In genomic region chr4:102586787-102587186, GRCm38 (mm10) we compare ENCODE assay signal across 13 mouse cellular contexts.
"Had no signal": no experiment of that assay in that cellular context is flagged by ENCODE, and none has a peak within 500 bp of the region (broad histone marks: within the 10 kb centered on the region; RNA-seq: fewer than 3 reads in every experiment).

No protein-coding gene starts in this region.

- H3K4me3 ChIP-seq: liver, embryonic 13.5 days; lung, embryonic 15.5 days; megakaryocyte, embryonic 14.5 days; midbrain, embryonic 12.5 days had no signal

- DNase-seq: kidney, adult 9 months; kidney, postnatal 4 days; liver, embryonic 13.5 days; liver, postnatal 0 days; lung, postnatal 14 days; right cerebral cortex, postnatal 14 days; thymus, adult 18-20 months; thymus, postnatal 14 days had no signal

- H3K36me3 ChIP-seq: liver, embryonic 13.5 days; lung, embryonic 15.5 days; midbrain, embryonic 12.5 days had no signal

- H3K27ac ChIP-seq: kidney, postnatal 0 days; liver, embryonic 13.5 days; lung, embryonic 15.5 days; macrophage; midbrain, embryonic 12.5 days had no signal

- H3K27me3 ChIP-seq: liver, embryonic 13.5 days; lung, embryonic 15.5 days; megakaryocyte, embryonic 14.5 days; midbrain, embryonic 12.5 days had no signal
